Mouse (Mus musculus) heart, adult 11 months (tissue): ENCODE results near the gene Gm44511.
A peak's percentile ranks its signal among the peaks of the same experiment; 100 is the strongest.

Source experiments
- DNase-seq: peaks from one replicate; pipeline ENCODE4 v3.0.0; 2022

The Gm44511 gene

GRCm38 (mm10) chr6:128840669-128841068 is 14.6 kb upstream of the Gm44511 start:
- peak; percentile 72 for DNase-seq

- DNase-seq: peak; percentile 92
Measured at GRCm38 (mm10) chr6:128839921-128840320, 13.8 kb upstream of the Gm44511 start.

- DNase-seq: peak; percentile 98
Measured at GRCm38 (mm10) chr6:128839266-128839771, 13.2 kb upstream of the Gm44511 start.

GRCm38 (mm10) chr6:128838342-128839265 is 12.5 kb upstream of the Gm44511 start:
- peak; percentile 98 for DNase-seq

GRCm38 (mm10) chr6:128837454-128838341 is 11.6 kb upstream of the Gm44511 start:
- peak; percentile 88 for DNase-seq

GRCm38 (mm10) chr6:128836955-128837334 is 10.8 kb upstream of the Gm44511 start:
- peak; percentile 83 for DNase-seq

GRCm38 (mm10) chr6:128836191-128836954 is 10.3 kb upstream of the Gm44511 start:
- DNase-seq: peak; percentile 33

GRCm38 (mm10) chr6:128835571-128835970 is 9.5 kb upstream of the Gm44511 start:
- peak; percentile 51 for DNase-seq

GRCm38 (mm10) chr6:128833046-128833445 is 6.9 kb upstream of the Gm44511 start:
- DNase-seq: peak; percentile 63

GRCm38 (mm10) chr6:128829837-128830236 is 3.7 kb upstream of the Gm44511 start:
- no peak for DNase-seq

- peak; percentile 80 for DNase-seq
Measured at GRCm38 (mm10) chr6:128826781-128827180, 666 bp upstream of the Gm44511 start.

GRCm38 (mm10) chr6:128818083-128818802 is 7.9 kb downstream of the Gm44511 start:
- peak; percentile 12 for DNase-seq

- peak; percentile 55 for DNase-seq
Measured at GRCm38 (mm10) chr6:128808532-128808931, 17.6 kb downstream of the Gm44511 start.

- DNase-seq: peak; percentile 41
Measured at GRCm38 (mm10) chr6:128807021-128807420, 19.1 kb downstream of the Gm44511 start.

- peak; percentile 95 for DNase-seq
Measured at GRCm38 (mm10) chr6:128804823-128805640, 21.1 kb downstream of the Gm44511 start.

GRCm38 (mm10) chr6:128802999-128803857 is 22.9 kb downstream of the Gm44511 start:
- peak; percentile 100 for DNase-seq

- DNase-seq: no peak
Measured at GRCm38 (mm10) chr6:128802557-128802956, 23.6 kb downstream of the Gm44511 start.

GRCm38 (mm10) chr6:128800696-128801095 is 25.4 kb downstream of the Gm44511 start:
- DNase-seq: peak; percentile 59

- no peak for DNase-seq
Measured at GRCm38 (mm10) chr6:128799896-128800270, 26.2 kb downstream of the Gm44511 start.
